Mouse (Mus musculus) cerebellum, postnatal 36 days (tissue): ENCODE measurements around the gene Gm10230.
"Not testable (repeated sequence)": the region's sequence is repeated elsewhere in the genome, so short reads cannot be mapped to it uniquely, and the experiment has no call there.

Experiments
- DNase-seq, 2 experiments: peaks; one replicate each; pipeline ENCODE4 v3.0.0; 2021 to 2022; ENCODE audit warnings: mixed read lengths in 2 of 2

Gene Gm10230

DNA sequence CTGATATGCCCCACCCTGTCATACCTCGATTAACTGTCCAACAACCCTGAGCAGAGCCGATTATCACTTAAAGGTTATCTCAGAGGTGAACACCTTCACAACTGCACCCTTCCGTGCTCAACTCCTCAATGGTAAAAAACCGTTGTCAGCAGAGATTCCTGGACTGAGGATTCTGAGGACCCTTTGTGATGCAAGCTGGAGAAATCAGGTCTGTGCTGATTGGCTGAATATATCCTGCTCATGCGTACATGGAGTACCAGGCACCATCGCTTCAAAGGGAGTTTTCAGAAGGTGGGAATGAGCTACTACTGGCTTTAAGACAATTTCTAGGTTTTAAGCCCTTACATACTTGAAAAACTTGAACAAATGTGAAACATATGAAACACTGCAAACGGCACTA lies at the start of gene Gm10230:
Gene Gm10230, minus strand, starts transcription at position 101 of the 400 bp plus-strand sequence.
- DNase-seq: not testable (repeated sequence)
